Mouse (Mus musculus) cerebellum, adult 2 months (tissue): ENCODE data around the gene Gm48551. TPM values are rescaled to one million over a fixed set of nuclear protein-coding genes. Genes with fewer than 3 reads are reported as not detected.

Experiments used
- DNase-seq, 2 experiments: peaks; one replicate each; pipeline ENCODE4 v3.0.0; 2021
- H3K27ac ChIP-seq: fragments of 200-500 bp; 2 replicates; pipeline ENCODE4 v1.5.1; 2012; ENCODE audit warnings: low read length, control low read depth, inconsistent platforms; ENCODE audit not compliant: insufficient read depth
- H3K27me3 ChIP-seq: fragments of 200-500 bp; 2 replicates; pipeline ENCODE4 v1.6.1; 2012; ENCODE audit warnings: inconsistent platforms, mild to moderate bottlenecking, low read length, moderate library complexity; ENCODE audit not compliant: control insufficient read depth, insufficient read depth
- H3K4me1 ChIP-seq: fragments of 200-500 bp; 2 replicates; pipeline ENCODE4 v1.6.1; 2011; ENCODE audit warnings: low read length; ENCODE audit not compliant: control insufficient read depth, insufficient read depth
- H3K4me3 ChIP-seq: fragments of 200-500 bp; replicated peaks from 2 replicates; pipeline ENCODE3; 2011; ENCODE audit warnings: mild to moderate bottlenecking, low read depth, low read length, control low read depth; ENCODE audit not compliant: insufficient read depth
- CTCF ChIP-seq: fragments of 200-500 bp; IDR thresholded peaks from 2 replicates; pipeline ENCODE4 v1.5.1; 2011; ENCODE audit warnings: low read depth, mild to moderate bottlenecking, control low read depth, low read length, moderate library complexity, borderline replicate concordance; ENCODE audit not compliant: insufficient read depth
- POLR2A ChIP-seq: fragments of 200-500 bp; IDR thresholded peaks from 2 replicates; pipeline ENCODE4 v1.6.1; 2011; ENCODE audit warnings: low read length, control low read depth, borderline replicate concordance; ENCODE audit not compliant: insufficient read depth
- WGBS: fragments of 180-500 bp; shearing (Covaris S2); methylation state at CpG from one replicate; pipeline ENCODE4 v1.1.7; 2018; 5-methylcytosine and 5-hydroxymethylcytosine counted together
- polyA plus RNA-seq: library from polyadenylated mRNA; depleted of rRNA; stranded (reverse); fragments of >200 nt; gene quantifications from 2 replicates; pipeline ENCODE4 v1.2.3, GENCODE M21; 2012

Gm48551 gene
- polyA plus RNA-seq, 1 experiment: 10.8 TPM

GRCm38 (mm10) chr10:81382039-81382438, 2.2 kb upstream of the Gm48551 start:
- no peak overlapping the region for H3K27ac ChIP-seq
- H3K27me3 ChIP-seq: no peaks in the 10 kb centered on the region
- H3K4me1 ChIP-seq: peaks cover 10% of the 10 kb centered on the region
- WGBS: 81% methylated on average over 5 of the region's 5 CpGs
- H3K4me3 ChIP-seq: no peak overlapping the region
- no peak for TF ChIP-seq POLR2A
- TF ChIP-seq CTCF: no peak
- DNase-seq: no peak

DNA sequence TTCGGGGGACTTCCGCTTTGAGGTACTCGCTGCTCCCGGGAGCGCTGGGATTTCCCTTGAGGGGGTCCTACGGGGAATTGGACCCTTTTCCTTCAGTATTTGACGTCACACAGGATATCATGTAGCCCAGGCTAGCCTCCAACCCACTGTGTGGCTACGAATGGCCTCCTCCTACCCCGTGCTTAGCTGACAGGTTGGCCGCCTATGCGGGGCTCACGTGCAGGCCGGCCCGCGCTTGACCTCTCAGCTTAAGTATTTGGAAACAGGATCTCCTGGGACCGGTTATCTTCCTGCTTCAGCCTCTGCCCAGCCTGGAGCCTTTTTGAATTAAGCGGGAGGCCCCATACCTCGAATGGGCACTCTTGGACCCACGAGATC, 328 bp downstream of the Gm48551 start:
- Histone ChIP-seq H3K27ac (peak overlapping the region; percentile 59), H3K27me3 (no peaks in the 10 kb centered on the region)
- WGBS: under 1% methylated on average over 19 of the region's 19 CpGs

DNA sequence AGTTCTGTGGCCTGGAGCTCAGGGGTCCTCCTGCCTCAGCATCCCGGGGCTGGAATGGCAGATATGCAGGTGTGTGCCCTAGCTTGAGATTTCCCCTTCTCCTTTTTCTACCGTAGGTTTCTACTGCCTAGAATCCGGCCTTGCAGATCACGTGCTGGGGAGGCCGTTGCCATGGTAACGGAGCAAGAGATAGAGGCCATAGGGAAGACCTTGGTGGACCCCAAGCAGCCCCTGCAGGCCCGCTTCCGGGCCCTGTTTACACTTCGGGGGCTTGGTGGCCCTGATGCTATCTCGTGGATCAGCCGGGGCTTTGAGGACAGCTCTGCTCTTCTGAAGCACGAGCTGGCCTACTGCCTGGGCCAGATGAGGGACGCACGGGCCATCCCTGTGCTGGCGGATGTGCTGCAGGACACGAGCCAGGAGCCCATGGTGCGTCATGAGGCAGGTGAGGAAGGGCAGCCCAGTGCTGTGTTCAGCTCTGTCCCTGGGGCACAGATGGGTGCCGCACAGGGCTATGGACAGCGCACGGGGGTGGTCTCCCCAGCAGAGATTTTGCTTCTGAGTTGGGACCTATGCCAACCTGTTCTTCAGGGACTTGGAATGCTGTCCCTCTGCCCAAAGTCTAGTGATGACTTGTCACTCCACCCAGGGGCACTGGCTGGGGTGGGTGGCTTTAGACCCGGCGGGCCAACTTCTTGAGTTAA, 1.5 kb downstream of the Gm48551 start:
- Histone ChIP-seq H3K4me1 (peaks cover 10% of the 10 kb centered on the region), H3K4me3 (peak overlapping the region; percentile 83), H3K27me3 (no peaks in the 10 kb centered on the region), H3K27ac (no peak overlapping the region)
- no peak for DNase-seq
- TF ChIP-seq CTCF (no peak), POLR2A (no peak)
- WGBS: 41% methylated on average over 22 of the region's 22 CpGs

More for the DNA sequence above, 328 bp downstream of the Gm48551 start:
- Histone ChIP-seq H3K4me3 (peak overlapping the region; percentile 83), H3K4me1 (peaks cover 10% of the 10 kb centered on the region)
- DNase-seq: no peak
- TF ChIP-seq CTCF (no peak), POLR2A (no peak)

DNA sequence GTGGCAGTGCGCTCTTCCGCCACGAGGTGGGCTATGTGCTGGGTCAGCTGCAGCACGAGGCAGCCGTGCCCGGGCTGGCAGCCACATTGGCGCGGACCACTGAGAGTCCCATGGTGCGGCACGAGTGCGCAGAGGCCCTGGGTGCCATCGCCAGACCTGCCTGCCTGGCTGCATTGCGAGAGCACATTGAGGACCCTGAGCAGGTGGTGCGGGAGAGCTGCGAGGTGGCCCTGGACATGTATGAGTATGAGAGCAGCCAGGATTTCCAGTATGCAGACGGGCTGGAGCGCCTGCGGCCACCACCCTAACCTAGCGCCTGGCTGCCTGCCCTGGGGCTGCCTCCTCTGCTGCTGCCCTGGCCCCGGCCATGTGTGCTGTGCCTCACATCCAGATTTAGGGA, 3.5 kb downstream of the Gm48551 start:
- no peak overlapping the region for H3K4me3 ChIP-seq
- no peak for TF ChIP-seq CTCF
- TF ChIP-seq POLR2A: no peak
- peaks cover 10% of the 10 kb centered on the region for H3K4me1 ChIP-seq
- no peak overlapping the region for H3K27ac ChIP-seq
- DNase-seq: no peak
- H3K27me3 ChIP-seq: no peaks in the 10 kb centered on the region
- 40% methylated on average over 20 of the region's 20 CpGs for WGBS

DNA sequence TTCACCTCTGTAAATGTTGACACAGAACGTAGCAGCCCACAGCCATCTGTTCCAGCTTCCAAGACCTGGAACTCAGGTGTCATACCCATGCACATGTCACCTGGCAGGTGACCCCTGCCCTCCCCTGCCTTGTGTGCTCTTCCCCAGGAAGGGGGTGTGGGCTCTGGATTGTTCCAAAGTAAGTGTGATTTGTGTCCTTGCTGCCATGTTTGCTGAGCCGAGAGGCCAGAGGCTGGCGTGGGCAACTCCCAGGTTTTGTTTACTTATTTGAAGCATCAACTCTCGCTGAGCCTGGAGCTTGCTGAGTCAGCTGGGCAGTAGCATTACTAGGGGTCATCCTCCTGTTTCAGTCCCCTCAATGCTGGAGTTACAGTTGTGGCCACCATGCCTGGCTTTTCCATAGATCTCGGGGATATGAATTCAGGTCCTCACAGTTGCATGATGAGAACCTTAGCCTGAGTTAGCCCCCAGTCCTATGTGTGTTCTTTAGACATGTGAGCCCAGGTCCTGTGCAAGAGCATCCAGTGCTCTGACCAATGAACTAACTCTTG, 4.3 kb downstream of the Gm48551 start, which contains the start of gene Gm48552:
Gene Gm48552 (plus strand): TSS at position 501 of the 551 bp plus-strand sequence.
- no peaks in the 10 kb centered on the region for H3K27me3 ChIP-seq
- H3K4me3 ChIP-seq: no peak within 1 kb of the TSS
- peaks cover 14% of the 10 kb centered on the region for H3K4me1 ChIP-seq
- H3K27ac ChIP-seq: no peak within 1 kb of the TSS
- DNase-seq: no peak
- TF ChIP-seq CTCF (no peak), POLR2A (no peak)
- 66% methylated on average over 5 of the region's 5 CpGs for WGBS

GRCm38 (mm10) chr10:81389373-81389772, 5.1 kb downstream of the Gm48551 start:
- peaks cover 17% of the 10 kb centered on the region for H3K4me1 ChIP-seq
- DNase-seq: no peak
- no peak overlapping the region for H3K4me3 ChIP-seq
- H3K27me3 ChIP-seq: no peaks in the 10 kb centered on the region
- no peak for TF ChIP-seq POLR2A
- TF ChIP-seq CTCF: no peak
- no peak overlapping the region for H3K27ac ChIP-seq
- 38% methylated on average over 3 of the region's 3 CpGs for WGBS

- H3K27ac ChIP-seq: no peak overlapping the region
- H3K27me3 ChIP-seq: no peaks in the 10 kb centered on the region
- peak; percentile 71 to 84 for DNase-seq
- TF ChIP-seq CTCF (peak; percentile 96), POLR2A (no peak)
- peaks cover 19% of the 10 kb centered on the region for H3K4me1 ChIP-seq
- H3K4me3 ChIP-seq: no peak overlapping the region
- 44% methylated on average over 23 of the region's 23 CpGs for WGBS
Observed at GRCm38 (mm10) chr10:81389801-81390677, 5.8 kb downstream of the Gm48551 start.
